Mouse (Mus musculus) testis, adult 2 months (tissue): Measurements from ENCODE around the gene Hist4h4.

Experiments
- CTCF ChIP-seq: fragments of 200-500 bp; IDR thresholded peaks from 2 replicates; pipeline ENCODE4 v1.5.1; 2012; ENCODE audit warnings: low read depth, mild to moderate bottlenecking, inconsistent platforms, low read length, moderate library complexity; ENCODE audit not compliant: control insufficient read depth, insufficient read depth, insufficient replicate concordance
- POLR2A ChIP-seq: fragments of 200-500 bp; IDR thresholded peaks from 2 replicates; pipeline ENCODE4 v1.6.1; 2012; ENCODE audit warnings: low read depth, mild to moderate bottlenecking, inconsistent platforms, low read length, moderate library complexity; ENCODE audit not compliant: control insufficient read depth

GRCm38 (mm10) chr6:136808631-136809046 lies 4.4 kb upstream of the Hist4h4 start:
- TF ChIP-seq CTCF: no peak
- TF ChIP-seq POLR2A: no peak
